Mouse (Mus musculus): ENCODE data around the gene C1ra. TPM values are rescaled to one million over a fixed set of nuclear protein-coding genes. Genes with fewer than 3 reads are reported as not detected.
"Not testable (repeated sequence)": the region's sequence is repeated elsewhere in the genome, so short reads cannot be mapped to it uniquely, and the experiment has no call there.

Gene C1ra
- polyA plus RNA-seq, 1 experiment from 2014 or later: 0.33 TPM

DNA sequence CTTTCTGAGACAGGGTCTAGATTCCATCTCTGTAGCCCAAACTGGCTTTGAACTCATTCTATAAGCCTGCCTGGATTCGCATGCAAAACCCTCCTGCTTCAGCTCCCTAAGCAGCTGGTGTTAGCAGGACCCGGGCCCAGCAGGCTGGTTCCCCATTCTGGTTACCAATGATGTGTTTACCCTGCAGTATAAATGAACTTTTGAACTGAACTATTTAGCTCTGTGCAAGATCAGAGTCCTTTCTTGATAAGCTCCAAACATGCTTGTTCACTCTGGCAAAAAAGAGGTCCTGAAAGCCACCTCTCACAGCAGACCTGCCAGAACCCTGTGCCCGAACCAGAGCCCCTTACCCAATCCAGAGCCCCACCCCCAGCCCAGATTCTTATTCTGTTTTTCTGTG is 15.7 kb downstream of the C1ra start:
- no peaks in the 10 kb centered on the region for H3K9me3 ChIP-seq
- H3K36me3 ChIP-seq: no peaks in the 10 kb centered on the region
- no peak overlapping the region for H3K4me3 ChIP-seq
- no peak overlapping the region for H3K27ac ChIP-seq
- no peaks in the 10 kb centered on the region for H3K4me1 ChIP-seq (replicated peaks)
- H3K27me3 ChIP-seq (ENCODE audit: insufficient read depth, poor library complexity, severe bottlenecking): no peaks in the 10 kb centered on the region
- WGBS: 85% methylated on average over 3 of the region's 3 CpGs
- no peak for DNase-seq (ENCODE audit: low spot score)

GRCm38 (mm10) chr6:124531077-124531476 is 18.9 kb downstream of the C1ra start:
- Histone ChIP-seq H3K9me3 (no peaks in the 10 kb centered on the region), H3K4me1 (replicated peaks) (no peaks in the 10 kb centered on the region), H3K27ac (no peak overlapping the region), H3K27me3 (ENCODE audit: insufficient read depth, poor library complexity, severe bottlenecking) (no peaks in the 10 kb centered on the region), H3K36me3 (no peaks in the 10 kb centered on the region), H3K4me3 (no peak overlapping the region)
- WGBS: 86% methylated on average over 8 of the region's 8 CpGs
- DNase-seq (ENCODE audit: low spot score): no peak

DNA sequence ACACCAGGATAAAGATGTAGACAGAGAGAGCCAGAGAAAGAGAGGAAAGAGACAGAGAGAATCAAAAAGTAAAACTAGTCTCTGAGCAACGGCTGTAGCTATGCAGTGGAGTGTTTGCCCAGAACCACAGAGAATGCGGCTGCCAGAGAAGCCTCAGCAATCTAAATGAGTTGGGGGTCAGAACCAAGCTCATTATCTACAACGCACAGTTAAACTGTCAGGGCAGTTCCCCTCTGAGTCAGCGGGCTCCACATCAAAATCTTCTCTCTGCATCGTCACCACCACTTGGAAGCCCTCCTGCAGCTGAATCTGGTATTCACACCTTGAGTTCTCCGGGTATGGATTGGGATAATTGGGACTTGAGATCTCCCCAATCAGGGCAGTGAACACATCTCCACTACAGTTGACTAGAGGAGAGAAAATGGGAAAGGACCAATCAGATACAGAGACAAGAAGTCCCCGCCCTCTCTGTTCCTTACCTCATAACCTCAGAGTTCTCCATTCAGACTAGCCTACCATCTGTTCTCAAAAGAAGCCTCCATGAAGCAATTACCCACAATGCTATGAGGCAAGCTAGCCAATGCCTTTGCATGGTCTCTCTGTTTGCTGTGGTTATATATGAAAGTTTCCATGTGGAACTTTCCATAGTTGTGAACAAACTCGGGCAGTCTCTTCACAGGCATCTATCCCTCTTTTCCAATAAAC is 24.1 kb downstream of the C1ra start:
- not testable (repeated sequence) for H3K9me3 ChIP-seq; H3K36me3 ChIP-seq; DNase-seq (ENCODE audit: low spot score); H3K27me3 ChIP-seq (ENCODE audit: insufficient read depth, poor library complexity, severe bottlenecking); H3K4me1 ChIP-seq (replicated peaks); H3K27ac ChIP-seq; H3K4me3 ChIP-seq
- WGBS: 84% methylated on average over 8 of the region's 8 CpGs

DNA sequence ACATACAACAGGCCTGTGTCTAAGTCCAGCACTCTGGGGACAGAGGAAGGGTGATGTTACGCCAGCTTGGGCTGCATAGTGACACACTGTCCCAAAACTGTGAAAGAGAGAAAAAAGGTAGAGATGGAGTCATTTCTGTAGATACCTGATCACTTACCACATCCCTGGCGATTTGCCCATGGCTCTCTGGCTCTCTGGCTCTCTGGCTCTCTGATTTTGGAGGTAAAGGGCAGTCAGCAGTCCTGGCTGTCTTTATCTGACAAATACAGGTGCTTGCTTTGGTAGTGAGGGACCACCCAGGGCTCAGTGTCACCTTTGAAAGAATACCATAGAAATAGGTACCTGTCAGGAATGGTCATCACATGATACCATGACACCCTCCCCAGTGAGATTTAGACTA is 29.0 kb downstream of the C1ra start:
- 84% methylated on average over 2 of the region's 2 CpGs for WGBS
- H3K4me1 ChIP-seq (replicated peaks); H3K36me3 ChIP-seq; DNase-seq (ENCODE audit: low spot score); H3K27ac ChIP-seq; H3K27me3 ChIP-seq (ENCODE audit: insufficient read depth, poor library complexity, severe bottlenecking); H3K4me3 ChIP-seq; H3K9me3 ChIP-seq: not testable (repeated sequence)

- WGBS: 0% methylated on average over 1 of the region's 1 CpGs
- peak; percentile 24 for DNase-seq (ENCODE audit: low spot score)
Observed at GRCm38 (mm10) chr6:124542284-124542683, 30.1 kb downstream of the C1ra start, which contains the start of gene C1s1. Gene C1s1, minus strand, starts transcription at chr6:124542359.

GRCm38 (mm10) chr6:124544466-124544865 is 32.3 kb downstream of the C1ra start:
- Histone ChIP-seq H3K36me3 (no peaks in the 10 kb centered on the region), H3K4me1 (replicated peaks) (no peaks in the 10 kb centered on the region), H3K27me3 (ENCODE audit: insufficient read depth, poor library complexity, severe bottlenecking) (no peaks in the 10 kb centered on the region), H3K27ac (no peak overlapping the region), H3K9me3 (no peaks in the 10 kb centered on the region), H3K4me3 (no peak overlapping the region)
- DNase-seq (ENCODE audit: low spot score): no peak
- 89% methylated on average over 6 of the region's 6 CpGs for WGBS

More at GRCm38 (mm10) chr6:124542284-124542683, 30.1 kb downstream of the C1ra start, which contains the start of gene C1s1:
- H3K27ac ChIP-seq; H3K9me3 ChIP-seq; H3K4me3 ChIP-seq; H3K4me1 ChIP-seq (replicated peaks); H3K27me3 ChIP-seq (ENCODE audit: insufficient read depth, poor library complexity, severe bottlenecking); H3K36me3 ChIP-seq: not testable (repeated sequence)

GRCm38 (mm10) chr6:124545425-124545824 is 33.2 kb downstream of the C1ra start:
- DNase-seq (ENCODE audit: low spot score): no peak
- no peaks in the 10 kb centered on the region for H3K4me1 ChIP-seq (replicated peaks)
- no peaks in the 10 kb centered on the region for H3K36me3 ChIP-seq
- no peaks in the 10 kb centered on the region; the same call in 1 of the 2 replicates for H3K9me3 ChIP-seq
- H3K4me3 ChIP-seq: no peak overlapping the region
- no peaks in the 10 kb centered on the region for H3K27me3 ChIP-seq (ENCODE audit: insufficient read depth, poor library complexity, severe bottlenecking)
- WGBS: 83% methylated on average over 2 of the region's 2 CpGs
- no peak overlapping the region for H3K27ac ChIP-seq

DNA sequence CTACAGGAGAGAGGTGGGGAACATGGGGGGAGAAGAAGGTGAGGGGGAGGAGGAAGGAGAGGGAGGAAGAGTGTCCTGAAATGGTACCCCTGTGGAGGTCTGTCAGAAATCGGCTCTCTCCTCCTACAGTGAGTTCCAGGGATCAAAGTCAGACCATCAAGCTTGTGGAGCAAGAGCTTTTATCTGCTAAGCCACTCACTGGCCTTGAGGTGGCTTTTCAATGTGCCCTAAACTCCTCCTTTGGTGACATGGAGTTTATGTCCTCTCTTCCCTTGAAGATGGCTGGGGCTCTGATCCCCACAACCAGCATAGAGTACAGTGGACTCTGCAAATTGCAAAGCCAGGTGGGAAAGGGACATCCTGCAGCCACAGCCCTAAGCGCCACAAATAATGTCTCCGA is 35.8 kb downstream of the C1ra start:
- not testable (repeated sequence) for DNase-seq (ENCODE audit: low spot score); H3K36me3 ChIP-seq; H3K27ac ChIP-seq; H3K4me1 ChIP-seq (replicated peaks); H3K9me3 ChIP-seq; H3K4me3 ChIP-seq; H3K27me3 ChIP-seq (ENCODE audit: insufficient read depth, poor library complexity, severe bottlenecking)
- WGBS: 92% methylated on average over 3 of the region's 3 CpGs

- Histone ChIP-seq H3K27ac (no peak overlapping the region), H3K4me3 (no peak overlapping the region), H3K9me3 (peaks cover 6% of the 10 kb centered on the region), H3K4me1 (replicated peaks) (no peaks in the 10 kb centered on the region), H3K36me3 (no peaks in the 10 kb centered on the region), H3K27me3 (ENCODE audit: insufficient read depth, poor library complexity, severe bottlenecking) (no peaks in the 10 kb centered on the region)
- WGBS: 88% methylated on average over 3 of the region's 3 CpGs
- DNase-seq (ENCODE audit: low spot score): no peak
Observed at GRCm38 (mm10) chr6:124549023-124549550, 36.9 kb downstream of the C1ra start.

- H3K36me3 ChIP-seq: no peaks in the 10 kb centered on the region
- no peaks in the 10 kb centered on the region for H3K4me1 ChIP-seq (replicated peaks)
- 70% methylated on average over 22 of the region's 22 CpGs for WGBS
- DNase-seq (ENCODE audit: low spot score): no peak
- H3K27ac ChIP-seq: no peak overlapping the region
- no peaks in the 10 kb centered on the region for H3K27me3 ChIP-seq (ENCODE audit: insufficient read depth, poor library complexity, severe bottlenecking)
- H3K4me3 ChIP-seq: no peak overlapping the region
- peaks cover 6% of the 10 kb centered on the region for H3K9me3 ChIP-seq
Observed at GRCm38 (mm10) chr6:124552766-124553165, 40.6 kb downstream of the C1ra start.

DNA sequence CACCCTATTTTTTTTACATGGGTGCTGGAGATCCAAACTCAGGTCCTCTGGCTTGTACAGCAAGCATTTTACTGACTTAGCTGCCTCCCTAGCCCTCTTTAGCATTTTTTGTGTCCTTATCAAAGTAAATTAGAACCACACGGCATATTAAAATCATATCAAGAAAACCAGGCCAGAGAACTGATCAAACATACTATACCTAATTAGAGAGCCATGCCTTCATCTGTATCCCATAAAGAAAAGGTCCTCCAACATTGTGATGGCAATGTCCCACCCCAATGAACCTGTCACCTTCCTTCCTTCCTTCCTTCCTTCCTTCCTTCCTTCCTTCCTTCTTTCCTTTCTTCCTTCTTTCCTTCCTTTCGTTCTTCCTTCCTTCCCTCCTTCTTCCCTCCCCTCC is 43.8 kb downstream of the C1ra start:
- WGBS: 87% methylated on average over 2 of the region's 2 CpGs
- not testable (repeated sequence) for H3K4me1 ChIP-seq (replicated peaks); H3K27me3 ChIP-seq (ENCODE audit: insufficient read depth, poor library complexity, severe bottlenecking); H3K27ac ChIP-seq; DNase-seq (ENCODE audit: low spot score); H3K4me3 ChIP-seq; H3K36me3 ChIP-seq
- H3K9me3 ChIP-seq: peaks cover 10% of the 10 kb centered on the region

DNA sequence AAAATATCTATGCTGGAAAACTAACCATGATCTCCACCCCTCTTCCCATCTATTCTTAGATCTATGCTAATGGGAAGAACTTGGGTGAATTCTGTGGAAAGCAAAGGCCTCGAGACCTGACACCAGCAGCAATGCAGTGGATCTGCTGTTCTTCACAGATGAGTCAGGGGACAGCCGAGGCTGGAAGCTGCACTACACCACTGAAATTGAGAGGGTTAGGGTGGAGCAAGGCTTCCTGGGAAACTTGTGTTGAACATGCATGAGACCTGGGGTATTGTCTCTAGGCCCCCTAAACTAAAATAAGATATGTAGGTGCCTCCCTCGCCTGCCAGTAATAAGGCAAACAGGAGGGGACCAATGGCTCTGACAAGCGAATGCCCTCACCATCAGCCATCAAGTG is 49.0 kb downstream of the C1ra start:
- not testable (repeated sequence) for H3K27me3 ChIP-seq (ENCODE audit: insufficient read depth, poor library complexity, severe bottlenecking); H3K4me1 ChIP-seq (replicated peaks); H3K9me3 ChIP-seq; DNase-seq (ENCODE audit: low spot score); H3K36me3 ChIP-seq; H3K27ac ChIP-seq; H3K4me3 ChIP-seq
- 88% methylated on average over 4 of the region's 4 CpGs for WGBS

DNA sequence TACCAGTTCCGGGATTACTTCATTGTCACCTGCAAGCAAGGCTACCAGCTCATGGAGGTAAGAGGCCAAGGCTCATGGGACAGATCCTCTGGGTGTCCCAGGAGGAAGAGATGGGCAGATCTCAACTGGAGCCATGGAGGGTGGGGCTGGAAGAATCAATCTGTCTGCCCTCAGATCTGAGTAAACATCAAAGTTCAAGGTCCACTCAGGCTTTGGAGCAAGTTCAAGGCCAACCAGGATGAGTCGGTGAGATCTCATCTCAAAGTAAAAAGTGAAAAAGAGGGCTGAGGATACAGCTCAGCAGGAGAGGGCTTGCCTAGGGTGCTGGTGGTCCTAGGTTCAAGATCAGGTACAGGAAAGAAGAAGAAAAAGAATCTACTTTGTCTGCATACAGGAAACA is 49.4 kb downstream of the C1ra start:
- H3K27ac ChIP-seq; H3K36me3 ChIP-seq; H3K9me3 ChIP-seq; H3K27me3 ChIP-seq (ENCODE audit: insufficient read depth, poor library complexity, severe bottlenecking); H3K4me3 ChIP-seq; H3K4me1 ChIP-seq (replicated peaks); DNase-seq (ENCODE audit: low spot score): not testable (repeated sequence)
- 91% methylated on average over 2 of the region's 2 CpGs for WGBS

- DNase-seq (ENCODE audit: low spot score): peak; percentile 56
Observed at GRCm38 (mm10) chr6:124570026-124570425, 57.8 kb downstream of the C1ra start, which contains the start of gene C1rb. Gene C1rb, plus strand, starts transcription at chr6:124570294.

More at GRCm38 (mm10) chr6:124570026-124570425, 57.8 kb downstream of the C1ra start, which contains the start of gene C1rb:
- Histone ChIP-seq H3K4me3 (no peak within 1 kb of the TSS), H3K27ac (no peak within 1 kb of the TSS), H3K4me1 (replicated peaks) (no peaks in the 10 kb centered on the region), H3K27me3 (ENCODE audit: insufficient read depth, poor library complexity, severe bottlenecking) (no peaks in the 10 kb centered on the region), H3K36me3 (no peaks in the 10 kb centered on the region), H3K9me3 (no peaks in the 10 kb centered on the region)
- WGBS: 3% methylated on average over 8 of the region's 8 CpGs

Data from hindbrain, embryonic 10.5 days (tissue).